Mouse (Mus musculus) thymus, postnatal 0 days (tissue): ENCODE measurements at regions not wholly inside any gene's neighbourhood (a gene's known extent, or its start where the extent isn't known, plus 50 kb on each side); places are given as distances from the start of the nearest gene placed in this dataset.
"Not testable (repeated sequence)": the region's sequence is repeated elsewhere in the genome, so short reads cannot be mapped to it uniquely, and the experiment has no call there.

Source experiments
- DNase-seq: peaks from one replicate; pipeline ENCODE4 v3.0.0-alpha.2; 2015; ENCODE audit warnings: low spot score

- no peak for DNase-seq
These were observed 341.2 kb upstream of the Gm6657 start for GRCm38 (mm10) chr12:77852595-77853577.

DNA sequence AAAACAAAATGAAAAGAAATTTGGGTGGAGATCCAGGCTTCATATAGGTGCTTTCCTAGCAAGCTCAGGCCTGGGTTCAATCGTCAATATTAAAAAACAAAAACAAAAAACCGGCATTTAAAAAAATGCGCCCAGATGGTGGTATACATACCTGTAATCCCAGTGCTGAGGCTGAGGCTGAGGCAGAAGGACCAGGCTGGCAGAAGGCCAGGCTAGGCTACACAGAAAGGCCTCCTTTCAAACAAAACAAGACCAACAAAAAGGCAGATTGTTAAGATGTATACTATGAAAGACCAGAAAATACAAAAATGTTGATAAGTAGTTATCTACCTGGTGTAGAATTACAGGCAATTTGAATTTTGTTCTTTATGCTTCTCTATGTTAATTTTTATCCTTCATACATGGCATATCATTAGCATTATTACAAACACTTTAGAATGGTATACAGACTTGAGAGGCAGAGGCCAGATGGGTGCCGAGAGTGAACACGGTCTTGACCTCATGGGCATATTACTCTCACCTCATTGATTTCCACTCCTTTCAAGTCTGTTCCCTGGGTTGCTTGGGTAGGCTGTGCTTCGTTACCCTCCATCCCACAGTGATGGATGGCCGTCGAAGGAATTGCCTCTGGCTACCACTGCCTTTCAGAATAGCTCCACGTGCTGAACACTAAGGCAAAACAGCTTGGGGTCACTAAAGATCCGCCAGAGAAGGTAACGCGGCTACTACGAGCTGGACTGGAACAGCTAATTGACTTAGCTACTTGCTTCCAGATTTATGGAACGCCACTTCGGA, 339.6 kb upstream of the Gm6657 start:
- DNase-seq: no peak

DNA sequence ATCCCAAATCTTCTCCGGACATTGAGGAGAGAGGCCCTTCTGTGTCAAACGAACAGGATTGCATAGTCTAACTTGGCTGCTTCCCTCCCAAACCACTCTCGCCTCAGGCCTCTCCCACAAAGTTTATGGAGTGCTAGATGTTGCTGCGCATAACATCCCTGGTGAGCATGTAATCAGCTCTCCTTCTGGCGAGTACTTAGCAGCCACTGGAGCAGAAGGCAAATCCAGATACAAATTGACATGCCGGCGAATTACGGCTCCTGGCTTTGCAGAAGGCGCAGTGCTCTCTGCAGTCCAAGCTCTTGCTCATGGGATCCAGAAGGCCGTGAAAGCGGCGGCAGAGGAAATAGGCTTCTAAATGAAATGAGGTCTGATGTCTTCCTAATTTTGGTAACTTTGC, 338.2 kb upstream of the Gm6657 start:
- no peak for DNase-seq

DNA sequence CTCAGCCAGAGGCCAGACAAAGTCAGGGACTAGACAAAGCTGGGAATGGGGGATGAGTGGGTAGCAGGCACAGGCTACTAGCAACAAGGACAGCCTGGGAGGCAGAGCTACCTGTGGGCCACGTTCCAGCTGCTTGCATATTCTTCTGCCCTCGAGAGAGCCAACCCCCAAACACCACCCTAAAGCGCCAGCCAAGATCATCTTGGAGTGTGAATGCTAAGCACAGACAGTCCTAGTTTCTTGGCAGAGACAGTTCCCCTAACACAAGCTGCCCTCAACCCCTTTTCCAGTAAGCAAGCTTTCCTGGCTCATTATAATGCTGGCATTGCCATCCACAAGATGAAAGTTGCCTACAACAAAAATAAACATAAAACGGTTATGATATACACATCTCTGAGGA, 336.8 kb upstream of the Gm6657 start:
- no peak for DNase-seq

DNA sequence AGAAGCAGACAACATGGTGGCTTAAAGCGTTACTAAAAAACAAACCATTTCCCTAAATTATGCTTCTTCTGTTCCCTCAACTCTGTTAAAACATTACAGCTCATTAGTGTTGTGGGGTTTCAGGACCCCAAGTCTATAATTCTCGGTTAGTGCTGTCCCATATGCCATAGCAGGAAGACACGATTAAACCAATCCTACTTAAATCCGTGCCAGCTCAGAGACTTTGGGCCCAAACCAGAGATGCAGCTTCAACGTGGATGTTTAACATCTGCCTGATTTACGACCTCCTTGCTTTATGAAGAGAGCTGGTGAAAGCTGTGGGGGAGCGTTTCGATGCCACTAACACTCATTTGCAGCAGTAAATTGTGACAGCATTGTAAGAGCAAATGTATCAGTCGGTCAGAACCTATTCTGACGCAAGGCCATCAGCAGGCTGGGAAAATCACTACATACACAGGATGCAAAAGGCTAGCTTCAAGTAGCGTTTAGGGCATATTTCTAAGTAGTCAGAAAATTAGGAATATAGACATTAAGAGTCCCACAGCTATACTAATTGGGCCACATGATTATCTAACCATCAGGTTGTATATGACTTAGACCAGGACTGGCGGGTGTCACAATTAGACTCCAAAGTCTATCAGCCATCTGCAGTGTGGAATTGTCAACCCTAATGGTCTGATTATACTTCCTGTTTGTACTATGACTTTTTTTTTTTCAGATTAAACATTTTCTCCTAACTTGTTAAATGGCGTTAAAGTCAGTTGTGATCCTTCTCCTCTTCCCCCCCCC, 333.1 kb upstream of the Gm6657 start:
- DNase-seq: no peak

DNA sequence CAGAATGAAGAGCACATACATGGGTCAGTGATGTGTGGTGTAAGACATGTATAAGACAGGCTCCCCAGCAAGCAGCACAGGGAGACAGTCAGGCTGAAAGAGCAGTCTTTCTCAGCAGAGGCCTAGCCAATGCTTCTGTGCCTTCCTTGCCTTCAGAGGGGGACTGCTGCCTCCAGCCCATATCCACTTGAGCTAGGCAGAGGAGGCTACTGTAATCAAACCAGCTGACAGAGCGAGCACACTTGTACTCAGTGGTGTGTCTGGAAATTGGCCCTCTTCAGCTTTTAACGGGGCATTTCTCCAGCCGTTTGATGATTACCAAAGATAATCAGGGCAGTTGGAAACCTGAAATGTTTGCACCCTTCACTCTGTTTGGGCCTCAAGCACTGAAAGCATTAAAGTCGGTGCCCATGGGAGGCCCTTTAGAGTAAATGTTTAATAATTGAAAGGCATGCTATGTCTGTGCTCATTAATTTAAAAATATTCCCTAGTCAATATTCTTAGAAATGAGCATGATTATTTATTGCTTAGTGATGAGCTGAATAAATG, 326.0 kb upstream of the Gm6657 start:
- DNase-seq: no peak

DNA sequence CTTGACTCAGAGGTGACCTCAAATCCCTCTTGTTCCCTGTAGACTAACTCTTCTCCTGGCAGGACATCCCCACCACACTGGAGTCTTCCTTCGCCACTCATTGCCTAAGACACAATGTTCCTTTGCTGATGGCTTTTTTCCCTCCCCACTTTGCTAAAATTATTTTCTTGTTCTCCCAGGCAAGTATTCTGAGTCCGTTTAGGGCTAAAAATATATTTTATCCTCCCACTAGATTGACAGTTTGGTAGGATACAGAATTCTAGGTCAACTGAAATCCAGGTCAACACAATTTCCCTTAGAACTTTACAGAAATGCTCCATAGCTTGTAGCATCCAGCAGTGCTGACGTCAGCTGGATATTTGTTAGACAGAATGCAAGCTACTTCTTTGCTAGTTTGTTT, 324.7 kb upstream of the Gm6657 start:
- DNase-seq: no peak

DNA sequence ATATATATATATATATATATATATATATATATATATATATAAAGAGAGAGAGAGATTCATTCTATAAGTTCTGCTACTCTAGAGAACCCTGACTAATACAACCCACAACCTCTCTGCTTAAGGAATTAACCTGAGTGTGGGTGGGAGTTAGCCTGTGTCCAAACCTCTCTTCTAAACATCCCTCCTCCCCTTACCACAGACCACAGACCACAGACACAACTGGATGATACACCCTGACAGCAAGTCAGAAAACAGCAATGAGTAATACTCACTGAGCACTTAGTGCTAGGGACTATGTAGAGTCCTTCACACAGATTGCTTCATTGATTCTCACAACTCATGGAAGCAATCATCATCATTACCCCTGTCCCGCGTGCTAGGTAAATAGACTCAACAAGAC, 306.7 kb upstream of the Gm6657 start:
- DNase-seq: no peak

DNA sequence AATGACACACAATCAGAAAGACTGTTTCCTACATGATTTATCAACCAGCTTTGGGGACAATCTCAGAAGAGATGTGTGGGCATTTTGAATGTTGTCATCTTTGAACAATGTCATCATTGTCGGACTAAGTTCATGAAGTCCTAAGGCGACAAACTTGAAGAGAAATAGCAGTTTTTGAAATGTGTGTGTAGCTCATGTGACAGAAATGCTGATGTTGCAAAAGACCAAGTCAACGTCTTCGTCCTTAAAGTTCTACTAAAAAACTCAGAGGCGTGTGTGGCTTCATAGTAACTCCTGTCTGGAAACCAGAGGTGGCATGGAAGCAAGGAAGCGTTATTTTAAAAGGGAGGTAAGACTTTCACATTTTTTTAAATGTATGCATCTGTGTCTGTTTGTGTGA, 302.6 kb upstream of the Gm6657 start:
- DNase-seq: no peak

DNA sequence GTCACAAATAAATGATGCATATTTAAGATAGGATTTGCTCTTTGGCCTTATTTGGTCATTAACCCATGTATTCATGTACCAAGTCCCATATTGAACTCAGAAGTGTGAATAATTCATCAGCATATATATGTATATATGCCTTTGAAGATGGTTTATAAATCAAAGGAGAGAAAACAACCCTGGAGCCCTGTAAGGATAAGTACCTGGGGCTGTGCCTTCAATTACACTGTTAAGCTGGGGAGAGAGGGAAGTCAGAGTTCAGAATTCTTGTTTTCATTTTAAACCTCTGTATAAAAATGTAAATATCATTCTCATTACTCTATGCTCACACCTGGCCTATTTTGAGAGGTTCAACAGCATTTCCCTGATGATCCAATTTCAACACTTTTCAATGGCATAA, 299.8 kb upstream of the Gm6657 start:
- DNase-seq: no peak

DNA sequence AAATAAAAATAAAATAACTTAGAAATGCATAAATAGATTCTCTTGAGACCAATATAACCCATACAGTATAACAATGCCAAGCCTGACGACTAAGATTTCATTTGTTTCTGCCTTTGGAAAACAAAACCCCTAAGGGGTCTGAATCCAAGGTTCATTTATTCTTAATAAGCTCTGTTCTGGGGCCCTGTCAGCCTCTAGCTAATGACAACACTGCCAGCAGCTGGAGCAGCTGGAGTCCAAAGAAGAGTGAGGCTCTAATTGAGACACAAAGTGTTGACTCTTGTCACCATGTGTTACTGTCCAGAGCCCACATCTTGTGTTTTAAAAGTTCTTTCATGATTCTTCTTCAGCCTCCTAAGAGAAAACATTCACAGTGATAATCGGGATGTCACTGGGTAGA, 298.5 kb upstream of the Gm6657 start:
- DNase-seq: no peak

- not testable (repeated sequence) for DNase-seq
These were observed 295.1 kb upstream of the Gm6657 start for GRCm38 (mm10) chr12:77898974-77899373.

- DNase-seq: no peak
These were observed 292.8 kb upstream of the Gm6657 start for GRCm38 (mm10) chr12:77901254-77901653.

- DNase-seq: no peak
These were observed 281.0 kb upstream of the Gm6657 start for GRCm38 (mm10) chr12:77912863-77913554.

GRCm38 (mm10) chr12:77928729-77929128, 265.3 kb upstream of the Gm6657 start:
- DNase-seq: no peak

DNA sequence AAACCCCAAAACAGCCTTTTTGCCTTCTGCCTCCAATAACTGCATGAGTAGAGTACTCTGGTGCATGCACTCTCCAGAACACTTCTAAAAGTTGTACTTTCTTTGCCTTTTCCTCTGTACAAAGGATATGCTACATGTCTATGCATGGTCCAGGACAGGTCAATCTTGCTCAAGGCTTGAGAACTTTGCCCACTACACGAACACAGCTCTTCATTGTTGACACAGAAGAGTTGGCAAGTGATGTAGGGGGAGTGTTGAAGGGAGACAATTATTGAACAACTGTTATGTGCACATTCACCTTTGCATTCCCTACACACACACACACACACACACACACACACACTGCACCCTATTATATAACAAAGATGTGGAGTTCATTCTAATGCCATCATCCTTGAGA, 264.5 kb upstream of the Gm6657 start:
- no peak for DNase-seq

DNA sequence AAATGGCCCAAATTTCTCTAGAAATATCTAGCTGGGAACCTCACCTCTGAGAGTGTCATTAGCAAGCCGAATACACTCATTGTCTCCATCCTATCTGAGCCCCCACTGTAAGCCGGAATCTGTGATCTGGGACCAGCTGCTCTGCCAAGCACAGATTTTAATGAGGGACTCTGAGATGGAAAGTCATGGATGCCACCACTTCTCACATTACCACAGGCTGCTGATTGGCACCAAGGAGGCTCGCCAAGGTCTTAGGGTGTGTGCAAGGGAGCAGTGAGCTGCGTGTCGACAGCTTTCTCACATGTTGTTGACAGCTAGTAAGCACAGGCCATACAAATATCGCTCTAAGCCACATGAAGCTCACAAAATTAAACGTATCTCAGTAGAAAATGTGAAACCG, 250.1 kb upstream of the Gm6657 start:
- DNase-seq: no peak

- DNase-seq: peak; percentile 45
These were observed 244.5 kb upstream of the Gm6657 start for GRCm38 (mm10) chr12:77949474-77950017.

- no peak for DNase-seq
These were observed 241.6 kb upstream of the Gm6657 start for GRCm38 (mm10) chr12:77952492-77952891.

DNA sequence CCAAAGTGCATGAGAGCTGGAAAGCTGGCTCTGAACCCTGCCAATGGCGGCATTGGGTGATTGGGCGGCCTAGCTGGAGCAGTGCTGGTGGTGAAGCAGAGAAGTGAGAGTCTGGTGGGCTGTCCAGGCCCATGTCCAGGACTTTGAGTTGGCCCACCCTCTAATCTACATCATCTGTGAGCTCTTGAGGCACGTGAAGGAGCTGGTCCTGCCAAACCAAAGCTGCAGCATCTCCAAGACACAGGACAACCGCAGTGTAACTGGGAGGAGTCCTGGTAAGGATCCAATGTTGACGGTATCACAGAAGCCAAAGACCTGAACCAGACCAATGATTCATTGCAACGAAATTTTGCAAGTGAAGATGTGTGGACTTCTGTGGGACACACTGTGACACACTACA, 231.4 kb upstream of the Gm6657 start:
- no peak for DNase-seq
